Mouse (Mus musculus) inflammation-experienced regulatory T-cells, adult 16 weeks (primary cell): ENCODE data around the gene Il17d. TPM values are rescaled to one million over a fixed set of nuclear protein-coding genes. Genes with fewer than 3 reads are reported as not detected.

Source experiments
- polyA plus RNA-seq: library from polyadenylated mRNA; unstranded; fragments of 100-300 nt; shearing (Covaris generic); gene quantifications from one replicate; pipeline ENCODE4 v1.2.1, GENCODE M21; 2017

Gene Il17d
- polyA plus RNA-seq = not detected

GRCm38 (mm10) chr14:57524671-57525387 is at the start of gene Il17d:
Gene Il17d (plus strand): TSS chr14:57524777.

GRCm38 (mm10) chr14:57571155-57572133 is 46.9 kb downstream of the Il17d start, which contains the start of gene Eef1akmt1:
Gene Eef1akmt1 (minus strand): TSS chr14:57571612.

Other genes with a start within 250 kb of the Il17d start
- 30.1 TPM for gene Cryl1, start 126.2 kb upstream of the Il17d start, polyA plus RNA-seq
- 2.9 TPM for gene Ift88, start 100.7 kb upstream of the Il17d start, polyA plus RNA-seq
- 113 TPM for gene Eef1akmt1, start 46.8 kb downstream of the Il17d start, polyA plus RNA-seq
- 44.6 TPM for gene Xpo4, start 140.7 kb downstream of the Il17d start, polyA plus RNA-seq
- gene Gm49361, start 221.3 kb downstream of the Il17d start, polyA plus RNA-seq = not detected
- 22.7 TPM for gene Lats2, start 233.6 kb downstream of the Il17d start, polyA plus RNA-seq